Mouse (Mus musculus) midbrain, postnatal 0 days (tissue): Measurements from ENCODE around the gene Add2. TPM values are rescaled to one million over a fixed set of nuclear protein-coding genes. Genes with fewer than 3 reads are reported as not detected.

Experiments
- ATAC-seq: fragments of 200-750 bp; cut with Nextera tagmentation; 2 replicates; pipeline ENCODE4 v1.8.0; 2017; ENCODE audit warnings: moderate number of reproducible peaks, mild to moderate bottlenecking, moderate TSS enrichment, moderate library complexity; ENCODE audit not compliant: low FRiP score
- DNase-seq: peaks from one replicate; pipeline ENCODE4 v3.0.0-alpha.2; 2015; ENCODE audit warnings: low spot score
- H3K27ac ChIP-seq: fragments of 300-500 bp; sonication (generic); 2 replicates; pipeline ENCODE4 v1.5.1; 2014; ENCODE audit warnings: low read depth, mild to moderate bottlenecking, low read length, mixed read lengths
- H3K27me3 ChIP-seq: fragments of 300-500 bp; sonication (generic); 2 replicates; pipeline ENCODE4 v1.6.1; 2014; ENCODE audit warnings: low read length, control low read depth, mixed read lengths; ENCODE audit not compliant: insufficient read depth
- H3K36me3 ChIP-seq: fragments of 300-500 bp; sonication (generic); 2 replicates; pipeline ENCODE4 v1.6.1; 2014; ENCODE audit warnings: low read length, control low read depth, mixed read lengths; ENCODE audit not compliant: insufficient read depth
- H3K4me1 ChIP-seq: fragments of 300-500 bp; sonication (generic); 2 replicates; pipeline ENCODE4 v1.6.1; 2014; ENCODE audit warnings: mild to moderate bottlenecking, control low read depth, antibody characterized with exemption, low read length, mixed read lengths; ENCODE audit not compliant: insufficient read depth
- H3K4me2 ChIP-seq: fragments of 300-500 bp; sonication (generic); 2 replicates; pipeline ENCODE4 v1.6.1; 2014; ENCODE audit warnings: low read depth, mild to moderate bottlenecking, low read length, mixed read lengths; ENCODE audit not compliant: poor library complexity, severe bottlenecking
- H3K4me3 ChIP-seq: fragments of 300-500 bp; sonication (generic); 2 replicates; pipeline ENCODE4 v1.5.1; 2014; ENCODE audit warnings: low read depth, mild to moderate bottlenecking, low read length, moderate library complexity
- H3K9ac ChIP-seq: fragments of 300-500 bp; sonication (generic); replicated peaks from 2 replicates; pipeline ENCODE4 v1.6.1; 2014; ENCODE audit warnings: mild to moderate bottlenecking, low read length, moderate library complexity, mixed read lengths; ENCODE audit not compliant: poor library complexity, severe bottlenecking
- H3K9me3 ChIP-seq: fragments of 300-500 bp; sonication (generic); 2 replicates; pipeline ENCODE4 v1.6.1; 2016; ENCODE audit warnings: low read length, control low read depth
- CTCF ChIP-seq: IDR thresholded peaks from 2 replicates; pipeline ENCODE4 v1.5.1; 2016; ENCODE audit warnings: antibody characterized with exemption, mild to moderate bottlenecking
- WGBS: fragments of 180-500 bp; shearing (Covaris S2); extraction: QIAGEN DNeasy Blood & Tissue Kit; methylation state at CpG from one replicate; pipeline ENCODE4 v1.1.7; 2014; 5-methylcytosine and 5-hydroxymethylcytosine counted together
- polyA plus RNA-seq: library from polyadenylated mRNA; unstranded; fragments of >200 nt; fragmentation: Nextera tagmentation; extraction: Ambion mirVana; gene quantifications from 2 replicates; pipeline ENCODE4 v1.2.1, GENCODE M21; 2015
- total RNA-seq: library from RNA; depleted of rRNA; stranded (reverse); fragments of >200 nt; gene quantifications from 2 replicates; pipeline ENCODE4 v1.2.3, GENCODE M21; 2014

Gene Add2
- total and polyA plus RNA-seq, 2 experiments from 2014 or later = 124 to 159 TPM

DNA sequence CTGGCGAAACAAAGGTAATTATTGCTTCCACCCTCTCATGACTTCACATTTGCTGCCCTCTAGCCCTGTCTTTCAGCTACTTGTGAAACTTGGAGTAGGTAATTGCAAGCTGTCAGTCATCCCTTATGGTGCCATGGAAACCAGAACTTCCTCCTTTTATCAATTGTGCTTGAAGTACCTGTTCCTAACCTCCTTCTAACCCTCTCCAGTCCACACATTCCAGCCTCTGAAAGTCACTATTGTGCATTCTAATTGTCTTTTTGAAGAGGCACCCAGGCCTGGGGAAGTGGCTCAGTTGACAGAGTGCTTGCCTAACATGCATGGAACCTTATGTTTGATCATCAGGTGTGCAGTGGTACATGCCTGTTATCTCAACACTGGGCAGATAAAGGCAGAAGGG lies 5.2 kb downstream of the Add2 start:
- Histone ChIP-seq H3K9me3 (no peaks in the 10 kb centered on the region), H3K4me1 (peaks cover 13% of the 10 kb centered on the region; the same call in 1 of the 2 replicates), H3K36me3 (no peaks in the 10 kb centered on the region), H3K4me2 (no peak overlapping the region), H3K27me3 (no peaks in the 10 kb centered on the region), H3K4me3 (no peak overlapping the region), H3K9ac (no peak overlapping the region), H3K27ac (no peak overlapping the region)
- DNase-seq (no peak), ATAC-seq (no peak)
- TF ChIP-seq CTCF = no peak
- WGBS = 85% methylated on average over 1 of the region's 1 CpGs

DNA sequence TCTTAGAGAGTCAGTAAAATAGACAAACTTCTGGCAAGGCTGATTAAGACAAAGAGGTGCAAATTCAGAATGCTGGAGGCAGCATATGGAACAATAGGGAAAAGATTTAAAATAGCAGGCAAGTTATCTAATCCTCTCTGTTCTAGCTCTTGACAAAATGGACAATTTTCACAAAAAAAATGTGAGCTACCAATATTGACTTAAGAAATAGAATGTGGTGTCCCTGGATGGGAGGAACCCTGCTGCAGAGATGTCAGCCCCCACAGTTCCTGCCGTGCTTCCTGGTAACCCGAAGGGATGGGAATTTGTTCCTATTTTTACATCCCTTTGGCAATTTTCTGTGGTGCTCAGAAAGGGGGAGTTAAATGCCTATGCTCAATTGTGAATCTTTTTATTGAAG lies 10.4 kb downstream of the Add2 start:
- Histone ChIP-seq H3K4me2 (no peak overlapping the region), H3K9me3 (no peaks in the 10 kb centered on the region), H3K4me1 (no peaks in the 10 kb centered on the region), H3K4me3 (no peak overlapping the region), H3K36me3 (no peaks in the 10 kb centered on the region), H3K9ac (no peak overlapping the region), H3K27ac (no peak overlapping the region), H3K27me3 (no peaks in the 10 kb centered on the region)
- ATAC-seq = no peak
- no peak for TF ChIP-seq CTCF
- no peak for DNase-seq
- WGBS = 41% methylated on average over 2 of the region's 2 CpGs

GRCm38 (mm10) chr6:86040140-86040539 lies 11.7 kb downstream of the Add2 start:
- no peaks in the 10 kb centered on the region for H3K4me1 ChIP-seq
- no peak overlapping the region for H3K4me3 ChIP-seq
- no peak overlapping the region for H3K27ac ChIP-seq
- no peak overlapping the region for H3K9ac ChIP-seq
- ATAC-seq = no peak
- no peaks in the 10 kb centered on the region for H3K36me3 ChIP-seq
- WGBS = 36% methylated on average over 1 of the region's 1 CpGs
- no peak for TF ChIP-seq CTCF
- no peaks in the 10 kb centered on the region for H3K9me3 ChIP-seq
- H3K4me2 ChIP-seq = no peak overlapping the region
- H3K27me3 ChIP-seq = no peaks in the 10 kb centered on the region
- peak; percentile 47 for DNase-seq

GRCm38 (mm10) chr6:86047510-86047909 lies 19.0 kb downstream of the Add2 start:
- no peak for ATAC-seq
- Histone ChIP-seq H3K36me3 (no peaks in the 10 kb centered on the region), H3K27ac (no peak overlapping the region), H3K4me1 (peaks cover 13% of the 10 kb centered on the region), H3K4me3 (no peak overlapping the region), H3K9me3 (no peaks in the 10 kb centered on the region), H3K4me2 (no peak overlapping the region), H3K9ac (peak overlapping the region; percentile 29; the same call in 1 of the 2 replicates), H3K27me3 (no peaks in the 10 kb centered on the region)
- TF ChIP-seq CTCF = no peak
- WGBS = 79% methylated on average over 11 of the region's 11 CpGs
- no peak for DNase-seq

- 68% methylated on average over 5 of the region's 5 CpGs for WGBS
- no peaks in the 10 kb centered on the region for H3K36me3 ChIP-seq
- H3K27me3 ChIP-seq = no peaks in the 10 kb centered on the region
- no peak overlapping the region for H3K9ac ChIP-seq
- DNase-seq (no peak), ATAC-seq (no peak)
- H3K9me3 ChIP-seq = no peaks in the 10 kb centered on the region
- peaks cover 20% of the 10 kb centered on the region for H3K4me1 ChIP-seq
- H3K4me2 ChIP-seq = no peak overlapping the region
- H3K27ac ChIP-seq = no peak overlapping the region
- H3K4me3 ChIP-seq = no peak overlapping the region
- no peak for TF ChIP-seq CTCF
Measured at GRCm38 (mm10) chr6:86048509-86048908, 20.0 kb downstream of the Add2 start.

DNA sequence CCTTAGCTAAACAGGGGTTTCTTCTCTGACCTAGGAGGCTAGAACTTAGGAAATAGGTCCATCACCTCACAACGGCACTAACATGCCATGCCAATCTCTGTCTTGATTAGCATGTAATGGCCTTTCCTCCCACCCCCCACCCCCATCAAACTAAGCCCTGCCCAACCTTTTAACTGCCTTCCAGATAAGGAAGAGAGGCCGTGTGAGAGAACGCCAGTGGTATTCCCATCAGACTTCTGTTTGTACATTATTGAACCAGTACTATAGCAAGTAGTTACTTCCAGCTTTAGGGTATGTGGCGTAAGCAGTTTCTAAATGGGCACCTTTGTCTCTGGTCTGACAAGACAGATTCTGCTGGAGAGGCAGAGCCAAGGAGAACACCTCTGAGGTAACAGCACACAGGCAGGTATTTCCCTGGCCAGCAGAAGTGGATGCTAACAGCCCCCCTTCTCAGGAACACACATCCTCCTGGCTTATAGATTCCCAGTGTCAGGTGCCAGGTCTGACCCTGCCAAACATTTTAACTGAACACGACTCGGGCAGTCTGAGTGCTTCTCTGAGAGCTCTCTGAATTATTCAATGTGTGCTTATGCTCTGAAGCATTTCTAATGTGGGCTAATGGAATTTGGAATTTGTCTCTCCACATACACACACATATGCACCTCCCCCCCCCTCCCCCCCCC lies 22.2 kb downstream of the Add2 start:
- no peak overlapping the region for H3K4me3 ChIP-seq

More for the DNA sequence above, 22.2 kb downstream of the Add2 start:
- Histone ChIP-seq H3K9me3 (no peaks in the 10 kb centered on the region), H3K27ac (peak overlapping the region; percentile 98), H3K36me3 (no peaks in the 10 kb centered on the region), H3K9ac (no peak overlapping the region; the same call in 1 of the 2 replicates), H3K4me1 (peaks cover 23% of the 10 kb centered on the region), H3K27me3 (no peaks in the 10 kb centered on the region), H3K4me2 (no peak overlapping the region)
- whole genome bisulfite sequencing = 32% methylated on average over 6 of the region's 6 CpGs
- DNase-seq = no peak
- ATAC-seq = no peak
- TF ChIP-seq CTCF = no peak
